ENCODE assay signal across 8 mouse cellular contexts in genomic region chr4:154960690-154961225, GRCm38 (mm10). TPM values are rescaled to one million over a fixed set of nuclear protein-coding genes. Genes with fewer than 3 reads are reported as not detected.
DNase-seq lines count a peak whose midpoint lies in the region; ATAC-seq and TF ChIP-seq lines count a peak whose summit lies in the region.

Hes5 (plus strand) TSS chr4:154960923.

- peak within 1 kb of the TSS; percentile 74 for H3K4me3 ChIP-seq in testis, adult 2 months (ENCODE audit: control insufficient read depth, low read depth, low read length)
- peak within 1 kb of the TSS; percentile 65 for H3K4me3 ChIP-seq in hindbrain, embryonic 14.5 days (replicated peaks; ENCODE audit: low read length)
- H3K4me3 ChIP-seq in limb, embryonic 14.5 days (replicated peaks; ENCODE audit: low read length): peak within 1 kb of the TSS; percentile 42

- TF ChIP-seq POLR2A in testis, adult 2 months (IDR thresholded peaks at IDR 0.05; ENCODE audit: control insufficient read depth, low read depth, low read length): no peak
- TF ChIP-seq POLR2A in limb, embryonic 14.5 days (IDR thresholded peaks at IDR 0.05; ENCODE audit: borderline replicate concordance, extremely low read depth, insufficient read depth, insufficient read length): no peak

- H3K27ac ChIP-seq in testis, adult 2 months (ENCODE audit: control insufficient read depth, insufficient read depth, low read depth, low read length): no peak within 1 kb of the TSS
- H3K27ac ChIP-seq in hindbrain, embryonic 14.5 days: peak within 1 kb of the TSS; percentile 91
- no peak within 1 kb of the TSS for H3K27ac ChIP-seq in limb, embryonic 14.5 days (replicated peaks; ENCODE audit: low read depth, low read length)

- 0 out of 2 replicates have a peak, but pooled peaks cover 2% of the 10 kb centered on the region for H3K27me3 ChIP-seq in testis, adult 2 months (ENCODE audit: control insufficient read depth, insufficient read depth, low read length)
- peaks cover 20% of the 10 kb centered on the region for H3K27me3 ChIP-seq in hindbrain, embryonic 14.5 days (ENCODE audit: control insufficient read depth, insufficient read depth, low read length)
- peaks cover 58% of the 10 kb centered on the region for H3K27me3 ChIP-seq in limb, embryonic 14.5 days (ENCODE audit: control insufficient read depth, insufficient read depth, low read length)

- peak; percentile 64 for ATAC-seq in hindbrain, embryonic 14.5 days (ENCODE audit: low FRiP score)
- ATAC-seq in limb, embryonic 14.5 days (ENCODE audit: low FRiP score, low read depth): no peak

- H3K36me3 ChIP-seq in testis, adult 2 months (ENCODE audit: control insufficient read depth, insufficient read depth, low read length): no peaks in the 10 kb centered on the region
- no peaks in the 10 kb centered on the region for H3K36me3 ChIP-seq in hindbrain, embryonic 14.5 days (replicated peaks; ENCODE audit: control insufficient read depth, insufficient read depth)
- H3K36me3 ChIP-seq in limb, embryonic 14.5 days (ENCODE audit: control insufficient read depth, insufficient read depth, low read length): no peaks in the 10 kb centered on the region

- H3K4me1 ChIP-seq in testis, adult 2 months (ENCODE audit: control insufficient read depth, insufficient read depth, low read length): peaks cover 41% of the 10 kb centered on the region
- H3K4me1 ChIP-seq in hindbrain, embryonic 14.5 days (replicated peaks; ENCODE audit: control insufficient read depth, insufficient read depth, low read length): peaks cover 60% of the 10 kb centered on the region
- peaks cover 34% of the 10 kb centered on the region for H3K4me1 ChIP-seq in limb, embryonic 14.5 days (ENCODE audit: control insufficient read depth, insufficient read depth, low read length)

- DNase-seq in cerebellum, adult 8-10 months: peak; percentile 52
- no peak for DNase-seq in cerebellum, adult 9-10 months
- no peak for DNase-seq in testis, postnatal 10 days (ENCODE audit: low spot score)
- DNase-seq in hindbrain, embryonic 14.5 days (ENCODE audit: low spot score): peak; percentile 75
- no peak for DNase-seq in limb, embryonic 14.5 days (ENCODE audit: low spot score)
- peak; percentile 53 to 68 for DNase-seq in right cerebral cortex, adult 2 months (ENCODE audit: low spot score in 2 of 2)
- DNase-seq in adrenal gland, postnatal 36 days: no peak

- TF ChIP-seq CTCF in testis, adult 2 months (IDR thresholded peaks at IDR 0.05; ENCODE audit: control insufficient read depth, insufficient read depth, insufficient replicate concordance, low read depth, low read length): no peak

- H3K9me3 ChIP-seq in hindbrain, embryonic 14.5 days (ENCODE audit: control insufficient read depth, low read length): no peaks in the 10 kb centered on the region
- H3K9me3 ChIP-seq in limb, embryonic 14.5 days (ENCODE audit: control insufficient read depth, low read length): no peaks in the 10 kb centered on the region

- H3K9ac ChIP-seq in hindbrain, embryonic 14.5 days: peak within 1 kb of the TSS; percentile 81
- peak within 1 kb of the TSS; percentile 36 for H3K9ac ChIP-seq in limb, embryonic 14.5 days (ENCODE audit: low read depth, low read length, severe bottlenecking)

- 2% methylated on average over 62 of the region's 65 CpGs for WGBS in hindbrain, embryonic 14.5 days
- WGBS in limb, embryonic 14.5 days: 1% methylated on average over 58 of the region's 65 CpGs

- H3K4me2 ChIP-seq in hindbrain, embryonic 14.5 days (replicated peaks): peak within 1 kb of the TSS; percentile 80
- peak within 1 kb of the TSS; percentile 79 for H3K4me2 ChIP-seq in limb, embryonic 14.5 days (replicated peaks; ENCODE audit: low read depth, low read length, severe bottlenecking)

RNA-seq across cellular contexts. Expression of gene Hes5, which starts in this region (rescaled TPM):
- polyA plus RNA-seq in testis, adult 2 months (2012; rRNA removed): 0.57 and 0.65 TPM in 2 replicates
- polyA plus RNA-seq in hindbrain, embryonic 14.5 days (2014; fragmentation: Nextera tagmentation; extraction: Ambion mirVana): 70.0 and 102 TPM in 2 replicates
- 0.60 and 1.6 TPM in 2 replicates for polyA plus RNA-seq in limb, embryonic 14.5 days (2012; rRNA removed)
- 0.30 and 0.77 TPM in 2 replicates for polyA plus RNA-seq in limb, embryonic 14.5 days (2014; fragmentation: Nextera tagmentation; extraction: Ambion mirVana)
- total RNA-seq in adrenal gland, postnatal 36 days (2021): not detected

Comparison
In these comparisons a context has a peak if more than half of its experiments do, and no peak if none do; other contexts are left out.
1. RNA of gene Hes5 (polyA plus RNA-seq): 70.0 to 102 TPM in hindbrain, embryonic 14.5 days; 0.30 to 1.6 TPM in limb, embryonic 14.5 days and 0.57 to 0.65 TPM in testis, adult 2 months; every median in the first group is over 10 times any median in the second.
2. DNase-seq: peak in cerebellum, adult 8-10 months (single experiment), hindbrain, embryonic 14.5 days (single experiment) and right cerebral cortex, adult 2 months (2 of 2); none in cerebellum, adult 9-10 months (single experiment), testis, postnatal 10 days (single experiment), limb, embryonic 14.5 days (single experiment) and adrenal gland, postnatal 36 days (0 of 2).
3. Peak in every context shown above with its lines, with median percentiles within 50 percentile points of each other: H3K4me3 ChIP-seq.